Mouse (Mus musculus) myocyte (in vitro differentiated cells): ENCODE measurements around the gene Gm11060. TPM values are rescaled to one million over a fixed set of nuclear protein-coding genes. Genes with fewer than 3 reads are reported as not detected.

Source experiments
- H3K27me3 ChIP-seq: one replicate; pipeline ENCODE4 v1.6.1; 2011; ENCODE audit not compliant: control insufficient read depth, insufficient read depth, insufficient read length
- H3K36me3 ChIP-seq: one replicate; pipeline ENCODE4 v1.6.1; 2011; ENCODE audit not compliant: control insufficient read depth, insufficient read depth
- H3K4me2 ChIP-seq: one replicate; pipeline ENCODE4 v1.6.1; 2011; ENCODE audit warnings: low read depth, control low read depth
- H3K4me3 ChIP-seq: one replicate; pipeline ENCODE4 v1.5.1; 2011; ENCODE audit warnings: mild to moderate bottlenecking, control low read depth, moderate library complexity
- H3K79me2 ChIP-seq: one replicate; pipeline ENCODE4 v1.6.1; 2011; ENCODE audit not compliant: control insufficient read depth, insufficient read depth
- H3ac ChIP-seq: one replicate; pipeline ENCODE4 v1.6.1; 2011; ENCODE audit not compliant: control insufficient read depth, insufficient read length
- CEBPB ChIP-seq: IDR thresholded peaks from 2 replicates; pipeline ENCODE4 v1.6.1; 2011; ENCODE audit warnings: mild to moderate bottlenecking, moderate library complexity; ENCODE audit not compliant: poor library complexity, insufficient read depth, severe bottlenecking
- E2F4 ChIP-seq: IDR thresholded peaks from one replicate; pipeline ENCODE4 v1.6.1; 2011; ENCODE audit warnings: mild to moderate bottlenecking, control low read depth, moderate library complexity; ENCODE audit not compliant: insufficient read depth
- MAX ChIP-seq: IDR thresholded peaks from one replicate; pipeline ENCODE4 v1.6.1; 2011; ENCODE audit warnings: low read depth, mild to moderate bottlenecking, control low read depth
- MYOD1 ChIP-seq, 3 experiments: IDR thresholded peaks; one replicate each; pipeline ENCODE4 v1.6.1; 2011; ENCODE audit warnings: control low read depth in 2 of 3, low read depth in 2 of 3, mild to moderate bottlenecking in 2 of 3, moderate library complexity in 1 of 3; ENCODE audit not compliant: insufficient read length in 2 of 3, control insufficient read depth in 1 of 3
- MYOG ChIP-seq, 3 experiments: IDR thresholded peaks; one replicate each; pipeline ENCODE4 v1.6.1; 2011; ENCODE audit warnings: control low read depth in 2 of 3, low read depth in 2 of 3, mild to moderate bottlenecking in 2 of 3; ENCODE audit not compliant: insufficient read length in 2 of 3, control insufficient read depth in 1 of 3, insufficient read depth in 1 of 3
- POLR2A ChIP-seq: IDR thresholded peaks from one replicate; pipeline ENCODE4 v1.6.1; 2011; ENCODE audit warnings: low read depth, mild to moderate bottlenecking, control low read depth, moderate library complexity; ENCODE audit not compliant: insufficient read length
- POLR2AphosphoS2 ChIP-seq: IDR thresholded peaks from one replicate; pipeline ENCODE4 v1.6.1; 2011; ENCODE audit warnings: low read depth, control low read depth; ENCODE audit not compliant: insufficient read length
- REST ChIP-seq: IDR thresholded peaks from one replicate; pipeline ENCODE4 v1.6.1; 2011; ENCODE audit warnings: mild to moderate bottlenecking, control low read depth, moderate library complexity; ENCODE audit not compliant: insufficient read depth, insufficient read length
- SRF ChIP-seq: IDR thresholded peaks from one replicate; pipeline ENCODE4 v1.6.1; 2011; ENCODE audit warnings: low read depth; ENCODE audit not compliant: control insufficient read depth, insufficient read length
- TCF12 ChIP-seq: IDR thresholded peaks from one replicate; pipeline ENCODE4 v1.6.1; 2011; ENCODE audit warnings: mild to moderate bottlenecking, control low read depth; ENCODE audit not compliant: poor library complexity, insufficient read depth, severe bottlenecking
- TCF3 ChIP-seq: IDR thresholded peaks from one replicate; pipeline ENCODE4 v1.6.1; 2011; ENCODE audit warnings: low read depth, control low read depth; ENCODE audit not compliant: insufficient read length
- USF1 ChIP-seq: IDR thresholded peaks from one replicate; pipeline ENCODE4 v1.6.1; 2011; ENCODE audit warnings: low read depth, mild to moderate bottlenecking, control low read depth, moderate library complexity
- polyA plus RNA-seq: library from polyadenylated mRNA; unstranded; fragments of >200 nt; fragmentation: generic; extraction: Trizol; gene quantifications from one replicate; pipeline ENCODE4 v1.2.1, GENCODE M21; 2012; ENCODE audit warnings: missing spikeins

The Gm11060 gene
- polyA plus RNA-seq, 1 experiment: not detected

DNA sequence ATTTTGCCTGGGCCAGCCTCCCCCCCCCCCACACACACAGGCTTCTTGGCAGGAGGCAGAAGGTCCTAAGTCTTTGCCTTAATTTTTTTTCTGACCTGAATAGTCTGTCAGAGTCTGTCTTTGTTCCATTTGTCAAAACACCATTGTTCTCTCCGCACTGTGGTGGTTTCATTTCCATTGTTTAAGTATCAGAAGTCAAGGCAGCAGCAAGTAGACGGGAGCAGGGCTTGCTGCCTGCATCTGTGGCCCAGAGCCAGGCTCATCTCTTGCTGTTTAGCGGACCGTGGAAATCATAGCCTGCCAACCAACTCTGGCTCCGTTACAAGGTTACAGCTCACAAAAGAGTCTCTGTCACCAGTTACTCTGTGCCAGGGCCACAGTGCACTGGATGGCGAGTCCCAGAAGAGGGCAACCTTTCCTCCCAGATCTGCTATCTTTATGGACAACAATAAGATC is 16.9 kb downstream of the Gm11060 start:
- Histone ChIP-seq H3K27me3 (no peaks in the 10 kb centered on the region), H3ac (no peak overlapping the region), H3K4me3 (no peak overlapping the region), H3K4me2 (no peak overlapping the region), H3K79me2 (no peaks in the 10 kb centered on the region), H3K36me3 (no peaks in the 10 kb centered on the region)
- TF ChIP-seq POLR2A: no peak
- TF ChIP-seq TCF12: no peak
- no peak for TF ChIP-seq POLR2AphosphoS2
- TF ChIP-seq SRF: no peak
- TF ChIP-seq REST: no peak
- no peak for TF ChIP-seq MYOG (IDR thresholded peaks at IDR 0.05; ENCODE audit: control insufficient read depth in 1 of 3, insufficient read depth in 1 of 3, insufficient read length in 2 of 3, low read depth in 2 of 3)
- no peak for TF ChIP-seq TCF3
- TF ChIP-seq E2F4: no peak

DNA sequence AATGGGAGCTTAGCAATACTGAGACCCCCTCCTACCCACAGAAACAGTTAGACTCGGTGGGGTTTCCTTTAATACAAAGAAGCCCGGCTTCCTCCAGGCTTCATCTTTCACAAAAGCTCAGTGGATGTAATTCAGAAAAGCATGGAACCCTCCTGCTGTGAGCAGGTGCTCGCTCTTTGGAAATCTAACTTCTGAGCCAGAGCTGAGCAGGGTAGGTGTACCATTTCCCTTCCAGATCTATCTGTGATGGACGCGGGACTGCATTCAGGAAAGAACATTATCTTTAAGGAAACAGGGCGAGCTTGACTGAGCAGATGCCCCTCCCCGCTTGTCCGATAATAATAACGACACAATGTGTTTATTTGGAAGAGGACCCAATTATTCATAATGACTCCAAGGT is 22.3 kb downstream of the Gm11060 start:
- Histone ChIP-seq H3K4me2 (no peak overlapping the region), H3K79me2 (no peaks in the 10 kb centered on the region), H3K4me3 (no peak overlapping the region), H3ac (no peak overlapping the region), H3K27me3 (peaks cover 4% of the 10 kb centered on the region), H3K36me3 (no peaks in the 10 kb centered on the region)
- no peak for TF ChIP-seq MYOD1 (IDR thresholded peaks at IDR 0.05; ENCODE audit: control insufficient read depth in 1 of 3, insufficient read length in 2 of 3, low read depth in 2 of 3)
- TF ChIP-seq TCF3: no peak
- TF ChIP-seq POLR2AphosphoS2: no peak
- TF ChIP-seq E2F4: no peak

DNA sequence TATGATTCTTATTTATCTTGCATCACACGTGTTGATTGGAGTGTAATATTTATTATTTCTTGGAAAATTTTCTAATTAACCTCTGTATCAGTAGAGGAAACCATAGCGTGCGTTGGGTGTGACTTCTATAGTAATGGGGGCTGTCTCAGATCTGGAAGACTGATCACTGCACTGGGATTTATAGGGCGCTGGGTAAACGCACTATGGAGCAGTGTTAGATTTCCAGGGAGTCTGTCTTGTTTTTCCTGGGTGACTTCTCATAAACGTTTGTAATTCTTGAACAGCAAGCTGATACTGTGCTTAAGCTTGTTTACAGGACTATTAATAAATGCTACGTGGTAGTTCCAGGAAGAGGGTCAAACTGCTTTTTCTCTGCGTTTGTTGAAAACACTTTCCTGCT is 25.9 kb downstream of the Gm11060 start:
- Histone ChIP-seq H3ac (no peak overlapping the region), H3K36me3 (no peaks in the 10 kb centered on the region), H3K79me2 (no peaks in the 10 kb centered on the region), H3K27me3 (peaks cover 29% of the 10 kb centered on the region), H3K4me3 (no peak overlapping the region), H3K4me2 (no peak overlapping the region)
- no peak for TF ChIP-seq TCF12
- TF ChIP-seq USF1: no peak
- no peak for TF ChIP-seq MYOD1 (IDR thresholded peaks at IDR 0.05; ENCODE audit: control insufficient read depth in 1 of 3, insufficient read length in 2 of 3, low read depth in 2 of 3)
- TF ChIP-seq MYOG (IDR thresholded peaks at IDR 0.05; ENCODE audit: control insufficient read depth in 1 of 3, insufficient read depth in 1 of 3, insufficient read length in 2 of 3, low read depth in 2 of 3): no peak
- TF ChIP-seq REST: no peak
- TF ChIP-seq E2F4: no peak
- no peak for TF ChIP-seq POLR2AphosphoS2
- TF ChIP-seq TCF3: no peak
- TF ChIP-seq POLR2A: no peak
- TF ChIP-seq SRF: no peak
- no peak for TF ChIP-seq CEBPB
- TF ChIP-seq MAX: no peak

GRCm38 (mm10) chr2:105122216-105122615 is 30.4 kb downstream of the Gm11060 start:
- peaks cover 56% of the 10 kb centered on the region for H3K27me3 ChIP-seq
- H3K79me2 ChIP-seq: no peaks in the 10 kb centered on the region
- TF ChIP-seq MYOD1 (IDR thresholded peaks at IDR 0.05; ENCODE audit: control insufficient read depth in 1 of 3, insufficient read length in 2 of 3, low read depth in 2 of 3) (no peak), TCF3 (no peak), CEBPB (no peak), SRF (no peak), USF1 (no peak), POLR2AphosphoS2 (no peak), E2F4 (no peak), TCF12 (no peak), POLR2A (no peak), MYOG (IDR thresholded peaks at IDR 0.05; ENCODE audit: control insufficient read depth in 1 of 3, insufficient read depth in 1 of 3, insufficient read length in 2 of 3, low read depth in 2 of 3) (no peak), MAX (no peak)
- H3K4me3 ChIP-seq: no peak overlapping the region
- H3K4me2 ChIP-seq: no peak overlapping the region
- no peaks in the 10 kb centered on the region for H3K36me3 ChIP-seq
- no peak overlapping the region for H3ac ChIP-seq

- Histone ChIP-seq H3K36me3 (no peaks in the 10 kb centered on the region), H3K4me3 (no peak overlapping the region), H3K27me3 (peaks cover 60% of the 10 kb centered on the region), H3ac (no peak overlapping the region), H3K4me2 (no peak overlapping the region), H3K79me2 (no peaks in the 10 kb centered on the region)
- no peak for TF ChIP-seq POLR2A
- TF ChIP-seq CEBPB: no peak
- TF ChIP-seq USF1: no peak
- no peak for TF ChIP-seq E2F4
- TF ChIP-seq MAX: no peak
- no peak for TF ChIP-seq MYOD1 (IDR thresholded peaks at IDR 0.05; ENCODE audit: control insufficient read depth in 1 of 3, insufficient read length in 2 of 3, low read depth in 2 of 3)
- no peak for TF ChIP-seq REST
- TF ChIP-seq POLR2AphosphoS2: no peak
- no peak for TF ChIP-seq SRF
- TF ChIP-seq TCF3: no peak
- no peak for TF ChIP-seq TCF12
These were observed 31.1 kb downstream of the Gm11060 start for GRCm38 (mm10) chr2:105122886-105123285.
